Mouse (Mus musculus): ENCODE measurements at regions not wholly inside any gene's neighbourhood (a gene's known extent, or its start where the extent isn't known, plus 50 kb on each side); places are given as distances from the start of the nearest gene placed in this dataset.

GRCm38 (mm10) chr2:74942611-74943198 is 117.1 kb downstream of the Mtx2 start:
- H3K27me3 ChIP-seq (ENCODE audit: control insufficient read depth in 1 of 2, insufficient read depth in 2 of 2, low read length in 2 of 2) = peaks cover 6 to 10% of the 10 kb centered on the region in 2 experiments
- no peak overlapping the region for H3K27ac ChIP-seq (ENCODE audit: control insufficient read depth, low read depth, low read length)
- H3K4me1 ChIP-seq (ENCODE audit: control insufficient read depth in 1 of 2, insufficient read depth in 2 of 2, low read length in 2 of 2) = no peaks in the 10 kb centered on the region
- no peak for TF ChIP-seq NRF1 (IDR thresholded peaks at IDR 0.05; ENCODE audit: insufficient read depth, low read depth, low read length, poor library complexity, severe bottlenecking)
- TF ChIP-seq GATA1 (IDR thresholded peaks at IDR 0.05; ENCODE audit: low read depth, low read length) = no peak
- no peak for TF ChIP-seq ELF1 (IDR thresholded peaks at IDR 0.05; ENCODE audit: low read depth, low read length)
- TF ChIP-seq POLR2AphosphoS5 (IDR thresholded peaks at IDR 0.05; ENCODE audit: borderline replicate concordance, low read depth, low read length) = no peak
- TF ChIP-seq ZNF384 (IDR thresholded peaks at IDR 0.05; ENCODE audit: low read depth, low read length) = no peak
- TF ChIP-seq TAL1 (IDR thresholded peaks at IDR 0.05; ENCODE audit: low read length) = no peak
- TF ChIP-seq MAZ (IDR thresholded peaks at IDR 0.05; ENCODE audit: low read depth, low read length) = no peak
- TF ChIP-seq BHLHE40 (IDR thresholded peaks at IDR 0.05; ENCODE audit: borderline replicate concordance, low read depth, low read length) = no peak
- no peak for TF ChIP-seq MAX (IDR thresholded peaks at IDR 0.05; ENCODE audit: low read length)
- no peak for TF ChIP-seq RCOR1 (IDR thresholded peaks at IDR 0.05; ENCODE audit: low read depth, low read length)
- TF ChIP-seq SIN3A (IDR thresholded peaks at IDR 0.05; ENCODE audit: low read length) = no peak
- TF ChIP-seq MYB (IDR thresholded peaks at IDR 0.05; ENCODE audit: low read depth, low read length) = no peak
- TF ChIP-seq USF2 (IDR thresholded peaks at IDR 0.05; ENCODE audit: borderline replicate concordance in 1 of 2, insufficient read depth in 1 of 2, low read depth in 1 of 2, low read length in 2 of 2) = no peak
- no peak for TF ChIP-seq MYC (IDR thresholded peaks at IDR 0.05; ENCODE audit: low read depth, low read length)
- TF ChIP-seq ZC3H11A (IDR thresholded peaks at IDR 0.05; ENCODE audit: low read depth, low read length) = no peak
- no peaks in the 10 kb centered on the region for H3K9me3 ChIP-seq (replicated peaks; ENCODE audit: insufficient read depth, low read length)
- DNase-seq (ENCODE audit: low read depth, low spot score) = no peak
- no peaks in the 10 kb centered on the region for H3K79me2 ChIP-seq (ENCODE audit: control insufficient read depth, insufficient read depth, low read length, poor library complexity)
- no peak overlapping the region for H3K9ac ChIP-seq (ENCODE audit: control insufficient read depth, low read depth, low read length, poor library complexity, severe bottlenecking)
- no peaks in the 10 kb centered on the region for H3K36me3 ChIP-seq (ENCODE audit: control insufficient read depth in 1 of 2, insufficient read depth in 2 of 2, low read length in 2 of 2)
- H3K4me3 ChIP-seq (ENCODE audit: control insufficient read depth in 1 of 2, insufficient read depth in 1 of 2, low read depth in 2 of 2, low read length in 2 of 2) = no peak overlapping the region

- Histone ChIP-seq H3K27ac (ENCODE audit: control insufficient read depth, low read depth, low read length) (no peak overlapping the region), H3K9ac (ENCODE audit: control insufficient read depth, low read depth, low read length, poor library complexity, severe bottlenecking) (no peak overlapping the region), H3K4me1 (ENCODE audit: control insufficient read depth in 1 of 2, insufficient read depth in 2 of 2, low read length in 2 of 2) (no peaks in the 10 kb centered on the region), H3K9me3 (replicated peaks; ENCODE audit: insufficient read depth, low read length) (no peaks in the 10 kb centered on the region), H3K36me3 (ENCODE audit: control insufficient read depth in 1 of 2, insufficient read depth in 2 of 2, low read length in 2 of 2) (no peaks in the 10 kb centered on the region), H3K4me3 (ENCODE audit: control insufficient read depth in 1 of 2, insufficient read depth in 1 of 2, low read depth in 2 of 2, low read length in 2 of 2) (no peak overlapping the region), H3K79me2 (ENCODE audit: control insufficient read depth, insufficient read depth, low read length, poor library complexity) (no peaks in the 10 kb centered on the region), H3K27me3 (ENCODE audit: control insufficient read depth in 1 of 2, insufficient read depth in 2 of 2, low read length in 2 of 2) (peaks cover 3 to 11% of the 10 kb centered on the region in 2 experiments; a peak in 3 of 4 replicates)
- TF ChIP-seq TBP (IDR thresholded peaks at IDR 0.05; ENCODE audit: low read depth, low read length) (no peak), CHD1 (IDR thresholded peaks at IDR 0.05; ENCODE audit: low read depth, low read length) (no peak), MYC (IDR thresholded peaks at IDR 0.05; ENCODE audit: low read depth, low read length) (no peak), NRF1 (IDR thresholded peaks at IDR 0.05; ENCODE audit: insufficient read depth, low read depth, low read length, poor library complexity, severe bottlenecking) (no peak), POLR2AphosphoS2 (IDR thresholded peaks at IDR 0.05; ENCODE audit: low read length) (no peak), ZC3H11A (IDR thresholded peaks at IDR 0.05; ENCODE audit: low read depth, low read length) (no peak)
- DNase-seq (ENCODE audit: low read depth, low spot score) = no peak
Observed at GRCm38 (mm10) chr2:74945185-74945749, 119.7 kb downstream of the Mtx2 start.

Measured in MEL (cell line).